Mouse (Mus musculus): ENCODE results near the gene Zfp423. TPM values are rescaled to one million over a fixed set of nuclear protein-coding genes. Genes with fewer than 3 reads are reported as not detected.

The Zfp423 gene
- polyA plus RNA-seq, 1 experiment from 2014 or later: 18.5 TPM

- no peak for ATAC-seq (ENCODE audit: low FRiP score)
- H3K27me3 ChIP-seq (replicated peaks): no peaks in the 10 kb centered on the region
- H3K4me2 ChIP-seq: no peak overlapping the region
- no peak overlapping the region for H3K4me3 ChIP-seq (replicated peaks)
- H3K27ac ChIP-seq (replicated peaks): no peak overlapping the region
- 61% methylated on average over 6 of the region's 6 CpGs for WGBS
- no peaks in the 10 kb centered on the region for H3K9me3 ChIP-seq (replicated peaks)
- no peaks in the 10 kb centered on the region for H3K36me3 ChIP-seq
- H3K4me1 ChIP-seq: peaks cover 58% of the 10 kb centered on the region
- H3K9ac ChIP-seq (replicated peaks): no peak overlapping the region
These were observed 65.8 kb downstream of the Zfp423 start for GRCm38 (mm10) chr8:87893547-87893946.

DNA sequence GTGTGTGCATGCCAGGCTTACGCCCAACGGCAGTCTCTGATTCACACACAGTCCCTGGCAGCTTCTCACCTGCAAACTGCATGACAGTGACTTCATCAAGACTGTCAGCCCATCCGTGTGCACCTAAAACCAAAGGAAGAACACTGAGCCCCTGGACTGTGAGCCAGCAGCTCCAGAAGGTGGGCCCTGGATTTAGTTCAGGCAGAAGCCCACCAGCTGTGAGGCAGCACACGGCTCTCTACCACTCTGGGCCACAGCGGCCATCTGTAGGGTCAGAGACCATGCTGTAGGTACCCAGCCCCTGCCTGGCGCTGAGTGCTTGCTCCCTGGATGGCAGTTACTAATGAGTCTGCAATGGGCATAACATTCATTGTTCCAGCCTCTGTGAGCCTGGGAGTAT is 66.5 kb downstream of the Zfp423 start:
- no peak for ATAC-seq (ENCODE audit: low FRiP score)
- Histone ChIP-seq H3K27me3 (replicated peaks) (no peaks in the 10 kb centered on the region), H3K36me3 (no peaks in the 10 kb centered on the region), H3K27ac (replicated peaks) (no peak overlapping the region), H3K4me2 (no peak overlapping the region), H3K4me3 (replicated peaks) (no peak overlapping the region), H3K4me1 (peaks cover 65% of the 10 kb centered on the region), H3K9me3 (replicated peaks) (no peaks in the 10 kb centered on the region), H3K9ac (replicated peaks) (no peak overlapping the region; the same call in 1 of the 2 replicates)
- 64% methylated on average over 6 of the region's 6 CpGs for WGBS

DNA sequence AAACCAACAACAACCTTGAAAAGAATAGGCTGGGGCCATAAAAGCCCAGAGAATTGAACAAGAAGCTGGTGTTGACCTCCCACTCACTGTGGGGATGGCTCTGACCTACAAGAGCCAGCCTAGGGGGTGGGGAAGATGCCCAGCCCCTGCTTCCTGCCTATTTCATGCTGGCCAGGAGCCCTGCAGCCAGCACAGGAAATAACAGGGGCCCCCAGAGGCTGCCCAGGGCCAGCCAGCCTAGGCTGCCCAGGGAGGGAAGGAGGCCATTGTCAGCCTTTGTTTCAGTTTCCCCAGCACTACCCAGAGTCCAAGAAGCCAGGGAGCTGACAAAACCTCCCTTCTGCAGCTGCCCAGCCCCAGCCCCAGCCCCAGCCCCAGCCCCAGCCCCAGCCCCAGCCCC is 67.5 kb downstream of the Zfp423 start:
- Histone ChIP-seq H3K4me1 (peaks cover 66% of the 10 kb centered on the region), H3K9me3 (replicated peaks) (no peaks in the 10 kb centered on the region), H3K27me3 (replicated peaks) (no peaks in the 10 kb centered on the region), H3K4me2 (no peak overlapping the region), H3K27ac (replicated peaks) (peak overlapping the region; percentile 7; the same call in 1 of the 2 replicates), H3K9ac (replicated peaks) (no peak overlapping the region), H3K4me3 (replicated peaks) (no peak overlapping the region), H3K36me3 (no peaks in the 10 kb centered on the region)
- ATAC-seq (ENCODE audit: low FRiP score): no peak

DNA sequence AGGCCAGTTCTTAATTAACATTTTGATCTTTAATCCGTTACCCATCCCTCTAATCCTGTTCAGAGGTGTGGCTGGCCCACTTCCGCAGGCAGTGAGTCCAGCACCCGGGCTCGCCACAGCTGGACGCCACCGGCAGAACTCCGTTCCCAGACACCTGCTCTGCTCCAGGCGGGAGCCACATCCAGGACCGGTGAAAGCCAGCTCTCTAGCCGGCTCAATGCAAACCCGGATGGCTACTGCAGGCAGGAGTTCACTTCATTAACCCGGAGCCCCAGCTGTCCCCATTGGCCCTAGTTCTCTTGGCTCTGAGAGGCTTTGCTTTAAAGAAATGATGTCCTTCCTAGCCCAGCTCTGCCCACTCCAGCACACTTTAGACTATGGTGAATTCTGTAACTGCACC is 71.4 kb downstream of the Zfp423 start:
- no peak for ATAC-seq (ENCODE audit: low FRiP score)
- Histone ChIP-seq H3K9ac (replicated peaks) (no peak overlapping the region), H3K4me2 (no peak overlapping the region), H3K36me3 (no peaks in the 10 kb centered on the region), H3K9me3 (replicated peaks) (no peaks in the 10 kb centered on the region), H3K4me3 (replicated peaks) (no peak overlapping the region), H3K27ac (replicated peaks) (no peak overlapping the region), H3K27me3 (replicated peaks) (no peaks in the 10 kb centered on the region), H3K4me1 (peaks cover 34% of the 10 kb centered on the region)
- 56% methylated on average over 12 of the region's 12 CpGs for WGBS

DNA sequence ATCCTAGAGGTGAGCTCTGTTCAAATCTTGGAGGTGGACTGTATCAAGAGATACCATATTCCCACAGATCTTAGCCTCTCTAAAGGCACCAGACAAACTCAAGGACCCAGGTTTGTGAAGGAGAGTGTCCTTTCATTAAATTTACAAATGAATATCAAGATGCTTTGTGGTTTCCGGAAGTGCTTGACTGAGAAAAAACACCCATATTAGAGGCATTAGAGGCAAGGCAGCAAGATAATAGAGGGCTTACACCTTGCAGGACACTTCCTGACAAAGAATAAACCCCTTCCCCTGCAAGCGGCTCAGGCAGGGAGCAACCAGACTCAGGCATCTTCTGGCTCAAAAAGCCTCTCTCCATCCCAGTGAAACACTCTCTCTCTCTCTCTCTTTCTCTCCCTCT is 78.3 kb downstream of the Zfp423 start:
- WGBS: 80% methylated on average over 2 of the region's 2 CpGs
- Histone ChIP-seq H3K27me3 (replicated peaks) (no peaks in the 10 kb centered on the region), H3K27ac (replicated peaks) (no peak overlapping the region), H3K36me3 (no peaks in the 10 kb centered on the region), H3K9me3 (replicated peaks) (no peaks in the 10 kb centered on the region), H3K4me1 (peaks cover 19% of the 10 kb centered on the region), H3K4me3 (replicated peaks) (no peak overlapping the region), H3K4me2 (no peak overlapping the region), H3K9ac (replicated peaks) (no peak overlapping the region)
- ATAC-seq (ENCODE audit: low FRiP score): no peak

DNA sequence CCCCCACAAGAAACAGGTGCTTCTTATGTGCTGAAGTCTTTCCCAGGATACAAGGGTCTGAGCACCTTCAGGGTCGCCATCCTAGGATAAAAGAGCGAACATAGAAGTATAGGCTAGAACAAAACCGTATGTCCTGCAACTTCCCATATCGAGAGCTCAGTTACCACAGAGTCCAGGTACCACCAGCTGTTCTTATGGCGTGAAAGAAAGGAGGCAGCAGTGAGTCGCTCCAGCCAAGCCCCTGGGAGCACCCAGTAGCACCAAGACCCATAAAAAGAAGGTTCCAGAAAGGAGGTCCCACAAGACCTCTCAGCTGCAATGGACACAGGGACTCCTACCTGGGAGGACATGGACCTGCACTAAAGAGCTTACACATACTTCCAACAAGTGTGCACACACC is 83.5 kb downstream of the Zfp423 start:
- WGBS: 70% methylated on average over 6 of the region's 6 CpGs
- H3K4me3 ChIP-seq (replicated peaks): no peak overlapping the region
- no peak overlapping the region for H3K9ac ChIP-seq (replicated peaks)
- peak overlapping the region; percentile 48; the same call in 1 of the 2 replicates for H3K27ac ChIP-seq (replicated peaks)
- no peaks in the 10 kb centered on the region for H3K9me3 ChIP-seq (replicated peaks)
- no peak for ATAC-seq (ENCODE audit: low FRiP score)
- peak overlapping the region; percentile 15 for H3K4me2 ChIP-seq
- peaks cover 55% of the 10 kb centered on the region for H3K4me1 ChIP-seq
- no peaks in the 10 kb centered on the region for H3K36me3 ChIP-seq
- no peaks in the 10 kb centered on the region for H3K27me3 ChIP-seq (replicated peaks)

- Histone ChIP-seq H3K4me1 (peaks cover 51% of the 10 kb centered on the region), H3K9ac (replicated peaks) (no peak overlapping the region), H3K27me3 (replicated peaks) (no peaks in the 10 kb centered on the region), H3K9me3 (replicated peaks) (no peaks in the 10 kb centered on the region), H3K4me2 (peak overlapping the region; percentile 15), H3K27ac (replicated peaks) (peak overlapping the region; percentile 48; the same call in 1 of the 2 replicates), H3K36me3 (no peaks in the 10 kb centered on the region), H3K4me3 (replicated peaks) (no peak overlapping the region)
- 14% methylated on average over 10 of the region's 10 CpGs for WGBS
- ATAC-seq (ENCODE audit: low FRiP score): no peak
These were observed 83.9 kb downstream of the Zfp423 start for GRCm38 (mm10) chr8:87875452-87875851.

GRCm38 (mm10) chr8:87872987-87873550 is 86.3 kb downstream of the Zfp423 start:
- Histone ChIP-seq H3K27me3 (replicated peaks) (no peaks in the 10 kb centered on the region), H3K4me3 (replicated peaks) (no peak overlapping the region), H3K9me3 (replicated peaks) (no peaks in the 10 kb centered on the region), H3K4me1 (peaks cover 46% of the 10 kb centered on the region), H3K36me3 (no peaks in the 10 kb centered on the region), H3K9ac (replicated peaks) (no peak overlapping the region), H3K4me2 (no peak overlapping the region), H3K27ac (replicated peaks) (no peak overlapping the region)
- 28% methylated on average over 14 of the region's 14 CpGs for WGBS
- ATAC-seq (ENCODE audit: low FRiP score): no peak

- H3K27me3 ChIP-seq (replicated peaks): no peaks in the 10 kb centered on the region
- H3K4me3 ChIP-seq (replicated peaks): no peak overlapping the region
- no peak for ATAC-seq (ENCODE audit: low FRiP score)
- peaks cover 46% of the 10 kb centered on the region for H3K4me1 ChIP-seq
- H3K27ac ChIP-seq (replicated peaks): no peak overlapping the region
- no peaks in the 10 kb centered on the region for H3K9me3 ChIP-seq (replicated peaks)
- H3K36me3 ChIP-seq: no peaks in the 10 kb centered on the region
- H3K9ac ChIP-seq (replicated peaks): no peak overlapping the region
- 58% methylated on average over 6 of the region's 6 CpGs for WGBS
- H3K4me2 ChIP-seq: no peak overlapping the region
These were observed 87.0 kb downstream of the Zfp423 start for GRCm38 (mm10) chr8:87872356-87872930.

GRCm38 (mm10) chr8:87866586-87866985 is 92.8 kb downstream of the Zfp423 start:
- 81% methylated on average over 6 of the region's 6 CpGs for WGBS
- Histone ChIP-seq H3K9ac (replicated peaks) (no peak overlapping the region), H3K36me3 (no peaks in the 10 kb centered on the region), H3K9me3 (replicated peaks) (no peaks in the 10 kb centered on the region), H3K4me1 (peaks cover 18% of the 10 kb centered on the region), H3K4me2 (no peak overlapping the region), H3K27me3 (replicated peaks) (no peaks in the 10 kb centered on the region), H3K4me3 (replicated peaks) (no peak overlapping the region), H3K27ac (replicated peaks) (no peak overlapping the region)
- no peak for ATAC-seq (ENCODE audit: low FRiP score)

DNA sequence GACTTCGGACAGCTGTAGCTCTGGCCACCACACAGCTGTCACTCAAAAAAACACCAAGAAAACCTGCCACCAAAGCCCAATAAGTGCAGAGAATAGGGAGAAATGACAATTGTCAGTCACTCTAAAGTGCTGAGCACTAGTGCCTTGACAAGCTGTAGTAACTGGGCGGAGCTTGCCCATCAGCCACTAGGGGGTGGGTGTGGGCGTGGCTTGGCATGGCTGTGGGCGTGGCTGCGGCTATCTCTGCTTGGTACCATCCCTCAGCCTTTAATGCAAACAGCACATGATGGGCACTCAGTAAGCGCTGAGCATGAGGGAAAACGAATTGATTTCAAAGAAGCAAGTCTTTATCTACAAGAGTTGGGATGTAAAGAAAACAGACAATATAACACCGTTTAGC is 95.2 kb downstream of the Zfp423 start:
- no peak overlapping the region for H3K27ac ChIP-seq (replicated peaks)
- ATAC-seq (ENCODE audit: low FRiP score): no peak
- 74% methylated on average over 8 of the region's 8 CpGs for WGBS
- H3K4me1 ChIP-seq: peaks cover 37% of the 10 kb centered on the region
- no peak overlapping the region for H3K4me3 ChIP-seq (replicated peaks)
- H3K4me2 ChIP-seq: no peak overlapping the region
- no peak overlapping the region for H3K9ac ChIP-seq (replicated peaks)
- H3K36me3 ChIP-seq: no peaks in the 10 kb centered on the region
- H3K27me3 ChIP-seq (replicated peaks): no peaks in the 10 kb centered on the region
- no peaks in the 10 kb centered on the region for H3K9me3 ChIP-seq (replicated peaks)

DNA sequence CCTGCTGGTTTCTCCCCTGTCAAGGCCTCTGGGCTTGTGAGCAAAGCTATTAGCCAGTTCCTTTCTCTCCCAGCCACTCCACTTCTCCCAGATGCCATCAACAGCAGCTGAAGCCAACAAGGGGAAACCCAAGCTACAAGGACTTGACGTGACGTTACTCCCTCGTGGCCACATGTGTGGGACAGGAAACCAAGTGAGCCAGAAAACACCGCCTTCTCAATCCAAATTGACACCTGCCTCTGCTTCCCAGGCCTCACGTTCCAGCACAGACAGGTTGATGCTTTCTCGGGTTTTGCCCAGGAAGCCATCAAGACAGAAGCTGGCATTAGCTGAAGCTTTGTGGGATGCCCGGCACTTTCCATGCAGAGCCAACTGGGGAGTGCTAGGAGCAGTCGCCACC is 96.3 kb downstream of the Zfp423 start:
- WGBS: 88% methylated on average over 8 of the region's 8 CpGs
- no peak for ATAC-seq (ENCODE audit: low FRiP score)

More for the DNA sequence above, 96.3 kb downstream of the Zfp423 start:
- no peaks in the 10 kb centered on the region for H3K27me3 ChIP-seq (replicated peaks)
- H3K9me3 ChIP-seq (replicated peaks): no peaks in the 10 kb centered on the region
- H3K36me3 ChIP-seq: no peaks in the 10 kb centered on the region
- no peak overlapping the region for H3K4me2 ChIP-seq
- H3K4me3 ChIP-seq (replicated peaks): no peak overlapping the region
- peaks cover 39% of the 10 kb centered on the region for H3K4me1 ChIP-seq
- no peak overlapping the region for H3K9ac ChIP-seq (replicated peaks)
- H3K27ac ChIP-seq (replicated peaks): no peak overlapping the region

Measured in neural tube, embryonic 15.5 days (tissue).